Mouse (Mus musculus) lung, embryonic 14.5 days (tissue): ENCODE data around the gene Dmrt2. TPM values are rescaled to one million over a fixed set of nuclear protein-coding genes. Genes with fewer than 3 reads are reported as not detected.

Experiments used
- ATAC-seq: fragments of 200-750 bp; cut with Nextera tagmentation; 2 replicates; pipeline ENCODE4 v1.8.0; 2017; ENCODE audit warnings: mild to moderate bottlenecking, moderate TSS enrichment, moderate library complexity; ENCODE audit not compliant: insufficient read depth
- DNase-seq: peaks from one replicate; pipeline ENCODE4 v3.0.0-alpha.2; 2015
- H3K27ac ChIP-seq: fragments of 300-500 bp; sonication (generic); 2 replicates; pipeline ENCODE4 v1.5.1; 2014; ENCODE audit warnings: low read depth, mild to moderate bottlenecking, moderate library complexity
- H3K27me3 ChIP-seq: fragments of 300-500 bp; sonication (generic); 2 replicates; pipeline ENCODE4 v1.6.1; 2014; ENCODE audit warnings: low read length, control low read depth; ENCODE audit not compliant: insufficient read depth
- H3K36me3 ChIP-seq: fragments of 300-500 bp; sonication (generic); 2 replicates; pipeline ENCODE4 v1.6.1; 2014; ENCODE audit warnings: control low read depth; ENCODE audit not compliant: insufficient read depth
- H3K4me1 ChIP-seq: fragments of 300-500 bp; sonication (generic); 2 replicates; pipeline ENCODE4 v1.6.1; 2014; ENCODE audit warnings: antibody characterized with exemption, control low read depth; ENCODE audit not compliant: insufficient read depth
- H3K4me2 ChIP-seq: fragments of 300-500 bp; sonication (generic); 2 replicates; pipeline ENCODE4 v1.6.1; 2014; ENCODE audit warnings: mild to moderate bottlenecking
- H3K4me3 ChIP-seq: fragments of 300-500 bp; sonication (generic); 2 replicates; pipeline ENCODE4 v1.5.1; 2014; ENCODE audit warnings: low read depth, low read length
- H3K9ac ChIP-seq: fragments of 300-500 bp; sonication (generic); 2 replicates; pipeline ENCODE4 v1.6.1; 2014
- H3K9me3 ChIP-seq: fragments of 300-500 bp; sonication (generic); 2 replicates; pipeline ENCODE4 v1.6.1; 2016; ENCODE audit warnings: low read depth, low read length, control low read depth
- CTCF ChIP-seq: IDR thresholded peaks from 2 replicates; pipeline ENCODE4 v1.5.1; 2016; ENCODE audit warnings: antibody characterized with exemption, low read depth
- WGBS: fragments of 180-500 bp; shearing (Covaris S2); extraction: QIAGEN DNeasy Blood & Tissue Kit; methylation state at CpG from one replicate; pipeline ENCODE4 v1.1.7; 2014; 5-methylcytosine and 5-hydroxymethylcytosine counted together
- polyA plus RNA-seq: library from polyadenylated mRNA; unstranded; fragments of >200 nt; fragmentation: Nextera tagmentation; extraction: Ambion mirVana; gene quantifications from 2 replicates; pipeline ENCODE4 v1.2.1, GENCODE M21; 2014

Dmrt2 gene
- polyA plus RNA-seq, 1 experiment from 2014 or later, result 0.62 TPM

DNA sequence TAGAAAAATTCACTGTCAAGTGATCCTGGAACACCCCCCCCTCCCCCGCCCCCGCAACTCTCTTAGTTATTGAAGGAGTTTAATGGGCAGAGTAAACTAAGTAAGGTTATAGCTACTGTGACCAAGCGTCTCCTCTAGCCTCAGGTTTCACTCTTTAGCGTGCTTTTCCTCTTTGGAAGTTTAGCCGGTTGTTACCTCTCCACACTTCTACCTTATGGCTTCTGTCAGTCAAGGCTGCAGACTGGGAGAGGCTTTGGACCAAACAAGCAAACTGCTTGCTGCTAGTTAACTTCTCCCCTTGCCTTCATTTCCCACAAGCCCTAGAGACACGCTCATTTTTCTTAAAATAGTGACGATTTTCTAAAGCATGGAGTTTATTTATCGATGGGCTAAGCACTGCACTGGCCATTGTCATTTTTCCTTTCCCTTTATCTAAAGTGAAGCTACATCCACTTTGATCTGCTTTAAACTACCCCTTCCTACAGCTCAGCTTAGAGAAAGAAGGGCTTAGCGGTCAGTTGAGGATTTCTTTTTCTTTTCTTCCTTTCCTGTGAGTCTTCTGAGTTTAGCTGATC is 3.7 kb downstream of the Dmrt2 start:
- no peak for DNase-seq
- Histone ChIP-seq H3K4me1 (no peaks in the 10 kb centered on the region), H3K36me3 (no peaks in the 10 kb centered on the region), H3K27me3 (peaks cover 72% of the 10 kb centered on the region), H3K9me3 (no peaks in the 10 kb centered on the region), H3K27ac (no peak overlapping the region), H3K4me3 (no peak overlapping the region), H3K9ac (no peak overlapping the region), H3K4me2 (no peak overlapping the region)
- 12% methylated on average over 9 of the region's 9 CpGs for WGBS
- TF ChIP-seq CTCF, result no peak
- ATAC-seq, result no peak

DNA sequence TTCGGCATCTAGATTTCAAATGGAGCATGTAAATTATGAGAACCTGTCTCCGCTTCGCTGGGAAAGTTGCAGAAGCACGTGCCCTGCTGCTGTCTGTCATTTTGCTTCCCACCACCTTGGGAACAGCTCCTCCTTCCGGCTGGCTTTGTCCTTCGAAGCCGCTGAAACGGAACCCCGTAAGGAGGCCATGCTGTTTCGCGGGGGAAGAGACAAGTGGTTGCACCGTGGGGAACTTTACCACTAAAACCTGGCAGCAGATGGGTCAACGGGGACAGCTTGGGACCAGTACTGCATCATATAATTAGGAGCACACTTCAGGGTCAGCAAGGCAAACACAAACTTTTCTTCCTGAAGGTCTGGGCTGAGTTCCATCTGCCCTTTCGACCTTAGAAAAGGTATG is 26.6 kb downstream of the Dmrt2 start:
- ATAC-seq, result no peak
- DNase-seq, result no peak
- 68% methylated on average over 14 of the region's 14 CpGs for WGBS

DNA sequence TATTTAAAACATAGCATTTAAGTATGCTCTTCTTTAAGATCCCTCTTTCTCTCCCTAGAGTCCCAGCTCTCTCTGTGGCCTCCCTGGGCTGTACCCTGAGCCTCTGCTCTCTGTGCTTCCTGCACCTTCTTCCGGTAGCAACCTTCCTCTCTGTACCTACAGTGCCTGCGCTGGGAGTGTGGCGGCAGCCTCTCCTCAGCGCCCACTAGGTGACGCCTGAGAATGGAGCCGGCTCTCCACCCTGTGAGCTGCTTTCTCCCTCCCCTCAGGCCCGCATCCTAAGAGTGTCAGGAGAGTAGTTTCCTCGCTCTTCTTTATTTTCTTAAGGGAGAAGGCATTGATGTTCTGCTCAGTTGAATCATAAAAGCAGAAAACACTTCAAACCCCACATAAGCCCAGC is 41.2 kb downstream of the Dmrt2 start:
- no peaks in the 10 kb centered on the region for H3K36me3 ChIP-seq
- peak; percentile 63; the same call in 1 of the 2 replicates for ATAC-seq
- DNase-seq, result peak; percentile 51
- no peaks in the 10 kb centered on the region for H3K27me3 ChIP-seq
- H3K4me3 ChIP-seq, result no peak overlapping the region
- H3K9me3 ChIP-seq, result no peaks in the 10 kb centered on the region
- H3K4me1 ChIP-seq, result no peaks in the 10 kb centered on the region
- WGBS, result 5% methylated on average over 8 of the region's 8 CpGs
- peak; percentile 70 for TF ChIP-seq CTCF
- no peak overlapping the region for H3K27ac ChIP-seq
- H3K4me2 ChIP-seq, result no peak overlapping the region
- no peak overlapping the region for H3K9ac ChIP-seq

More for the DNA sequence above, 26.6 kb downstream of the Dmrt2 start:
- Histone ChIP-seq H3K9me3 (no peaks in the 10 kb centered on the region), H3K9ac (no peak overlapping the region), H3K4me1 (no peaks in the 10 kb centered on the region), H3K4me3 (no peak overlapping the region), H3K36me3 (no peaks in the 10 kb centered on the region), H3K27ac (no peak overlapping the region), H3K4me2 (no peak overlapping the region), H3K27me3 (no peaks in the 10 kb centered on the region)
- no peak for TF ChIP-seq CTCF

DNA sequence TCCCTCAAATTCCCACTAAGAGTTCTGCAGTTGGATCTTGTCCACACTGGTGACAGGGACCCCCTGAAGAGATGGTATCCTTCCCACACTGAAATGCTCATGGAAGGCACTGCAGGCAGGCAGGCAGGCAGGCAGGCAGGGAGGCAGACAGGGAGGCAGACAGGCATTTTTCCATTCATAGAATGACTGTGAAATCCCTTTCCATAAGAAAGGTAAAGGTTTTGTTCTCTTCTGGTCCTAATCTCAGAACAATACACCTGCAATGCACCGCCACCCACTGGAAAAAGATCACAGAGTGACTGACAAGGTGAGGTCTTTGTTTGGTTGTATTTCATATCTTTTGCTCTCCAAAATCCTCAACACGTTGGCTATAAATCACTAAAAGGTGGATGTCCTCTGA is 42.7 kb downstream of the Dmrt2 start:
- H3K36me3 ChIP-seq, result no peaks in the 10 kb centered on the region
- no peaks in the 10 kb centered on the region for H3K4me1 ChIP-seq
- no peaks in the 10 kb centered on the region for H3K27me3 ChIP-seq
- DNase-seq (no peak), ATAC-seq (no peak)
- H3K9me3 ChIP-seq, result no peaks in the 10 kb centered on the region
- H3K4me2 ChIP-seq, result no peak overlapping the region
- H3K9ac ChIP-seq, result no peak overlapping the region
- H3K27ac ChIP-seq, result no peak overlapping the region
- no peak for TF ChIP-seq CTCF
- 56% methylated on average over 2 of the region's 2 CpGs for WGBS
- no peak overlapping the region for H3K4me3 ChIP-seq

DNA sequence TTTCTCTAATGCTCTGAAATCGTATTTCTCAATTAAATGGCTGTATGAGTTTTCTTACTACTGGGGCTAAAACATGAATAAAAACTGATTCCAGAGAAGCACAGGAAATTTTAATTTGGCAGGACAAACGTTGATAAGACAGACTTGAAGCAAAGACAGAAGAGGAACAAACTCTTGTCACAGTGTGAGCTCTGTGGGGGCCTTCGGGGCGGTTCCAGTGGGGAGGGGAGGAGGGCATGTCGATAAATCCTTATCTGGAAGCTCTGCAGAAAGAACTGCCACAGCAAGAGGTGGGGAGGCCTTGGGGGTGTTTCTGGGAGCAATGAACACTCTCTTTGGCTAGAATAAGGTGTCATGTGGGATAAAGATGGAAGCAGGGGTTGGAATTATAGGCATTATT is 50.4 kb downstream of the Dmrt2 start:
- TF ChIP-seq CTCF, result no peak
- Histone ChIP-seq H3K27ac (no peak overlapping the region), H3K27me3 (no peaks in the 10 kb centered on the region), H3K9ac (no peak overlapping the region), H3K4me2 (no peak overlapping the region), H3K9me3 (no peaks in the 10 kb centered on the region), H3K36me3 (no peaks in the 10 kb centered on the region), H3K4me3 (no peak overlapping the region), H3K4me1 (no peaks in the 10 kb centered on the region)
- ATAC-seq, result no peak
- 41% methylated on average over 5 of the region's 5 CpGs for WGBS
- no peak for DNase-seq

Other genes starting within 250 kb of the Dmrt2 start
- not detected in 2 replicates for gene Dmrt1, start 166.8 kb upstream of the Dmrt2 start, polyA plus RNA-seq
- gene Dmrt3, start 62.1 kb upstream of the Dmrt2 start, polyA plus RNA-seq, result 0.35 and 0.49 TPM in 2 replicates